Mouse (Mus musculus) lung, postnatal 14 days (tissue): Measurements from ENCODE around the gene Zc3hav1l.

Source experiments
- DNase-seq: peaks from one replicate; pipeline ENCODE4 v3.0.0; 2021

The Zc3hav1l gene

GRCm38 (mm10) chr6:38263393-38264159, 35.5 kb downstream of the Zc3hav1l start:
- no peak for DNase-seq

- DNase-seq = no peak
Measured at GRCm38 (mm10) chr6:38261877-38262276, 37.2 kb downstream of the Zc3hav1l start.

GRCm38 (mm10) chr6:38257506-38257905, 41.6 kb downstream of the Zc3hav1l start:
- no peak for DNase-seq

GRCm38 (mm10) chr6:38256793-38257192, 42.3 kb downstream of the Zc3hav1l start:
- no peak for DNase-seq

- no peak for DNase-seq
Measured at GRCm38 (mm10) chr6:38255794-38256193, 43.3 kb downstream of the Zc3hav1l start.

GRCm38 (mm10) chr6:38253736-38254641, 45.1 kb downstream of the Zc3hav1l start, which contains the start of gene D630045J12Rik:
D630045J12Rik (minus strand) TSS chr6:38254009.
- peak; percentile 73 for DNase-seq

- DNase-seq = no peak
Measured at GRCm38 (mm10) chr6:38252766-38253735, 46.0 kb downstream of the Zc3hav1l start.

- DNase-seq = no peak
Measured at GRCm38 (mm10) chr6:38252139-38252538, 46.9 kb downstream of the Zc3hav1l start.

- no peak for DNase-seq
Measured at GRCm38 (mm10) chr6:38251464-38251863, 47.6 kb downstream of the Zc3hav1l start.

GRCm38 (mm10) chr6:38247362-38247761, 51.7 kb downstream of the Zc3hav1l start:
- DNase-seq = no peak

- DNase-seq = no peak
Measured at GRCm38 (mm10) chr6:38244806-38245205, 54.3 kb downstream of the Zc3hav1l start.

GRCm38 (mm10) chr6:38244167-38244566, 54.9 kb downstream of the Zc3hav1l start:
- no peak for DNase-seq

GRCm38 (mm10) chr6:38242833-38243232, 56.2 kb downstream of the Zc3hav1l start:
- no peak for DNase-seq

- no peak for DNase-seq
Measured at GRCm38 (mm10) chr6:38242295-38242830, 56.7 kb downstream of the Zc3hav1l start.

- DNase-seq = no peak
Measured at GRCm38 (mm10) chr6:38241508-38241907, 57.6 kb downstream of the Zc3hav1l start.

GRCm38 (mm10) chr6:38240618-38241017, 58.4 kb downstream of the Zc3hav1l start:
- DNase-seq = no peak

GRCm38 (mm10) chr6:38238382-38238781, 60.7 kb downstream of the Zc3hav1l start:
- DNase-seq = no peak
